Mouse (Mus musculus): ENCODE measurements around the gene Ubash3a.

The Ubash3a gene

GRCm38 (mm10) chr17:31276922-31277918, 69.5 kb downstream of the Ubash3a start, which contains the start of gene Rsph1:
Gene Rsph1, minus strand, starts transcription at chr17:31277383.
- DNase-seq (ENCODE audit: extremely low read depth, insufficient read length, low spot score) = peak; percentile 40

- no peak for DNase-seq (ENCODE audit: extremely low read depth, insufficient read length, low spot score)
These were observed 70.3 kb downstream of the Ubash3a start for GRCm38 (mm10) chr17:31277931-31278330.

GRCm38 (mm10) chr17:31279541-31279940, 71.9 kb downstream of the Ubash3a start:
- DNase-seq (ENCODE audit: extremely low read depth, insufficient read length, low spot score) = no peak

GRCm38 (mm10) chr17:31280269-31280668, 72.6 kb downstream of the Ubash3a start:
- DNase-seq (ENCODE audit: extremely low read depth, insufficient read length, low spot score) = no peak

- no peak for DNase-seq (ENCODE audit: extremely low read depth, insufficient read length, low spot score)
These were observed 74.4 kb downstream of the Ubash3a start for GRCm38 (mm10) chr17:31281830-31282686.

- DNase-seq (ENCODE audit: extremely low read depth, insufficient read length, low spot score) = no peak
These were observed 75.0 kb downstream of the Ubash3a start for GRCm38 (mm10) chr17:31282687-31283053.

- DNase-seq (ENCODE audit: extremely low read depth, insufficient read length, low spot score) = no peak
These were observed 78.2 kb downstream of the Ubash3a start for GRCm38 (mm10) chr17:31285867-31286266.

GRCm38 (mm10) chr17:31286492-31286891, 78.8 kb downstream of the Ubash3a start, which contains the start of gene Slc37a1:
Gene Slc37a1, plus strand, starts transcription at chr17:31286792.
- no peak for DNase-seq (ENCODE audit: extremely low read depth, insufficient read length, low spot score)

GRCm38 (mm10) chr17:31287216-31287615, 79.5 kb downstream of the Ubash3a start:
- no peak for DNase-seq (ENCODE audit: extremely low read depth, insufficient read length, low spot score)

- no peak for DNase-seq (ENCODE audit: extremely low read depth, insufficient read length, low spot score)
These were observed 81.5 kb downstream of the Ubash3a start for GRCm38 (mm10) chr17:31288999-31289726.

- DNase-seq (ENCODE audit: extremely low read depth, insufficient read length, low spot score) = no peak
These were observed 82.6 kb downstream of the Ubash3a start for GRCm38 (mm10) chr17:31290311-31290710.

- DNase-seq (ENCODE audit: extremely low read depth, insufficient read length, low spot score) = no peak
These were observed 83.2 kb downstream of the Ubash3a start for GRCm38 (mm10) chr17:31290859-31291258.

- no peak for DNase-seq (ENCODE audit: extremely low read depth, insufficient read length, low spot score)
These were observed 86.9 kb downstream of the Ubash3a start for GRCm38 (mm10) chr17:31294363-31295214.

GRCm38 (mm10) chr17:31295215-31295891, 87.7 kb downstream of the Ubash3a start:
- DNase-seq (ENCODE audit: extremely low read depth, insufficient read length, low spot score) = no peak

- no peak for DNase-seq (ENCODE audit: extremely low read depth, insufficient read length, low spot score)
These were observed 88.5 kb downstream of the Ubash3a start for GRCm38 (mm10) chr17:31295892-31296781.

Data from 3134 (cell line).